Mouse (Mus musculus) A20 (cell line): ENCODE data around the gene Csn1s1.
A peak's percentile ranks its signal among the peaks of the same experiment; 100 is the strongest.

ENCODE experiments used
- DNase-seq: peaks from one replicate; pipeline ENCODE4 v3.0.0-alpha.2; 2011; ENCODE audit warnings: low read depth, low spot score

Gene Csn1s1

GRCm38 (mm10) chr5:87665908-87666307 lies at the start of gene Csn1s1:
TSS of gene Csn1s1 (plus strand) at chr5:87666208.
- DNase-seq = no peak

GRCm38 (mm10) chr5:87622681-87623080 lies 43.3 kb upstream of the Csn1s1 start:
- DNase-seq = peak; percentile 3

GRCm38 (mm10) chr5:87642787-87643186 lies 23.2 kb upstream of the Csn1s1 start:
- DNase-seq = peak; percentile 41

- no peak for DNase-seq
These were observed 33.5 kb downstream of the Csn1s1 start, which contains the start of gene Csn2 for GRCm38 (mm10) chr5:87699530-87699929. TSS of gene Csn2 (minus strand) at chr5:87699630.

- DNase-seq = no peak
These were observed 39.9 kb downstream of the Csn1s1 start for GRCm38 (mm10) chr5:87705891-87706290.
